Mouse (Mus musculus): Measurements from ENCODE around the gene Hsd17b11.
"Not testable (repeated sequence)": the region's sequence is repeated elsewhere in the genome, so short reads cannot be mapped to it uniquely, and the experiment has no call there.

Hsd17b11 gene

DNA sequence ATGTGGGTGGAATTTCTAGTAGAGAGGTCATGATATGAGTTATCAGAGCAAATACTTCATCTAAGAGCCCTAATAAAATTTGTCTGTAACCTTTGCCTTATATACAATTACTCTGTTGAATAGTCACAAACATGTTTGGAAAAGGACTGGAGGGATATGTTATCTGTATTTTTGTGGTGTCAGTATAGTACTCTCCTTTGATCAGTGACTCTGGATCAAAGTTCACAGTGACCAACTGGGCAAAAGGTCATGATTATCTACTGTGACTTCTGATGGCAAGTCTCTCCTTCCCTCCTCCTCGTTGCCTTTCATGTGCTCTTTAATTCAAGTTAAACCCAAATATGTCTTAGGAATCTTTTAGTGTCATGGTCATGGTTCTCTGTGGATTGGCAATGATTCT is 14.1 kb upstream of the Hsd17b11 start:
- no peak for DNase-seq (ENCODE audit: low spot score in 2 of 2)

DNA sequence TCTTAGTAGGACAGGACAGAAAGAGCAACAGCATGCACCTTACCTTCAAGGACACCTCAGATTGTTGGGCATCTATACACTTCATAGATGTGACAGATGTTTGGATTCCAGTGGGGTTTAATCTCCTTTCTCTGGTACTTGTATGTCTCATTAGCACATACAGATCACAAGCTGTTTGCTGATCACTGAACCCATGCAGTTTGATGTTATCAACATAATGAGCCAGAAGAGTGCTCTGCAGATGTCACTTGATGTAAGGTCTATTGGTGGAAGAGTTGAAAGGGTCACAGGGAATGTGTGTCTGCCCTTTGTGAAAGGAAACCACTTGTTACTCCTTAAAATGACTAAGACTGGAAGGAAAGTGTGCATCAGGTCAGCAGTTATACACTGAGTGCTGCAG is 13.3 kb upstream of the Hsd17b11 start:
- DNase-seq (ENCODE audit: low spot score in 2 of 2) = no peak

DNA sequence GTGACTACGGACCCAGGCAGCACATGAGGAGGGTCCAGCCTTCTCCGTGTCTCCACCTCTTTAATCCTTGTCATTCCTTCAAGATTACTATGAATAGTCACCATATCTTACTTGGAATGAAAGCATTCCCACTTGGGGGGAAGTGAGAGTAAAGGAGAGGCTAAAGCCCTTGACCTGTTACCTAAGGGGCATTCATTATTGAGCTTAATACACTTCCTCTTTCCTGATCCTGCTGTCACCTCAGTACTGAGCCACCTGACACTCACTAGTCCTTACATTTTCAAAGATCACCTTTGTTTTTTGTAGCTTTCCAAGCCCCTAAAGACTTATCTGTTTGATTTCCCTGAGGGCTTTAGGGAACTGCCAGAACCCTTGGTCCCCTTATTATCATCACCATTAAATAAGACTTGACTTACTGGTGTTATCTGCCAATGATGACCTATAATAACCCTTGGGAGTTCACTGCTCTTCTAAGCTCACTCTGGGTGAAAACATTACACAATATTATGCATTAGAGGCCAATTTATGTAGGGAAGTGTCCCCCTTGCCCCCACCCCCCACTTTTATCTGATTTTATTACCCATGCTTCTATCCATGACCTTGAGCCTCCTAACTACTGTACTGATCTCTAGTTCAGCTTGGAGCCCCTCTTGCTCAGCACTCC is 10.8 kb upstream of the Hsd17b11 start:
- DNase-seq (ENCODE audit: low spot score in 2 of 2) = no peak

DNA sequence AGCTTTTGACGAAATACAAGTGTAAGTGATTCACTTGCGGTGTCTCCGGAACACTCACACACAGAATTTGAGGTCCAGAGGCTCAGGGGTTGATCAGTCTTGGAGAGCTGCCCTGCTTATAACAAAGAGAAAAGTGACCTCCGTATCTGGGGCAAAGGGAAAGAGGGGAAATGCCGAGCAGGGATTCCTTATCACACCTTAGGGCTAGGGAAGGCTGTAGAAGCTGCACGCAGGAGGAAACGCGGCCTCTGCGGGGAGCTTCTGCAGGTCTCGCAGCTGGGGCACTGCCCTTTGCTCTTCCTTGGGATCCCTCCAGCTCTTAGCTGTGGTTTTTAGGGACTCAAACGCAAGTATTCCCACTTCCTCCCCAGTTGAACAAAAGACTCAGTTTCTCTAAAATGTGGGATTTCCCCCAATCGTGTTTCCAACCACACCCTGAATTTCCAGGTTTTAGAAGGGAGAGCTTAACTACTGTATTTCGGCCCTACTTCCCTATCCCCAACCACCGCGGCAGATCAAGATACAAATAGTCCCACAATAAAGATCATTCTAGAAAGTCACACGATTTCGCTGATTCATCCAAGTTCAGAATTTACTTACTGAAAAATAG is 3.6 kb upstream of the Hsd17b11 start:
- DNase-seq (ENCODE audit: low spot score in 2 of 2) = no peak

DNA sequence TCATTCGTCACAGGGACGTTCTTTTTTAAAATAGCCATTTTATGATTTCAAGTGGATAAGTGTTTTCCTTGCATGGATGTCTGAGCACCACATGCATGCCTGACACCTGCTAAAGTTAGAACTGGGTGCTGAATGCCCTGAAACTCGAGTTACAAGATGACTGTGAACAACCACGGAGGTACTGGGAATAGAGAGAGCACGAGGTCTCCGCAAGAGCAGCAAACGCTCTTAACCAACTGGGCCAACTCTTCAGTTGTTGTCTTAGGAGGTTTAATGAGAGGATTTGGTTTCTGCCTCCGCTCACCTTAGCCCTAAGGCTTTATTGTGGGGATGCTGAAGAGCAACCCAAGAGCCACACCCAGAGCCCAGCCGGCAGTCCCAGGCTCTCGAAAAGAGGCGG is 3.0 kb upstream of the Hsd17b11 start:
- no peak for DNase-seq (ENCODE audit: low spot score in 2 of 2)

DNA sequence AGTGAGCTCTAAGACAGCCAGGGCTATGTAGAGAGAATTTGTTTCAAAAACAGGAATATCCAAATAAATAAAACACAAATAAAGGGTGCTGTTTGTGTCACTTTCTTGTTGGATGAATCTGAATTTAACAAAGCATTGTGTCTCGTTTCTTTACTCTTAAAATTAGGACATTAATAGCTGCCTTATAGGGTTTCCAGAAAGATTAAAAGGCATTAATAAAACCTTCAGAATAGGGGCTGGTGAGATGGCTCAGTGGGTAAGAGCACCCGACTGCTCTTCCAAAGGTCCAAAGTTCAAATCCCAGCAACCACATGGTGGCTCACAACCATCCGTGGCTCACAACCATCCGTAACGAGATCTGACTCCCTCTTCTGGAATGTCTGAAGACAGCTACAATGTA is 2.5 kb upstream of the Hsd17b11 start:
- DNase-seq (ENCODE audit: low spot score in 2 of 2) = not testable (repeated sequence)

DNA sequence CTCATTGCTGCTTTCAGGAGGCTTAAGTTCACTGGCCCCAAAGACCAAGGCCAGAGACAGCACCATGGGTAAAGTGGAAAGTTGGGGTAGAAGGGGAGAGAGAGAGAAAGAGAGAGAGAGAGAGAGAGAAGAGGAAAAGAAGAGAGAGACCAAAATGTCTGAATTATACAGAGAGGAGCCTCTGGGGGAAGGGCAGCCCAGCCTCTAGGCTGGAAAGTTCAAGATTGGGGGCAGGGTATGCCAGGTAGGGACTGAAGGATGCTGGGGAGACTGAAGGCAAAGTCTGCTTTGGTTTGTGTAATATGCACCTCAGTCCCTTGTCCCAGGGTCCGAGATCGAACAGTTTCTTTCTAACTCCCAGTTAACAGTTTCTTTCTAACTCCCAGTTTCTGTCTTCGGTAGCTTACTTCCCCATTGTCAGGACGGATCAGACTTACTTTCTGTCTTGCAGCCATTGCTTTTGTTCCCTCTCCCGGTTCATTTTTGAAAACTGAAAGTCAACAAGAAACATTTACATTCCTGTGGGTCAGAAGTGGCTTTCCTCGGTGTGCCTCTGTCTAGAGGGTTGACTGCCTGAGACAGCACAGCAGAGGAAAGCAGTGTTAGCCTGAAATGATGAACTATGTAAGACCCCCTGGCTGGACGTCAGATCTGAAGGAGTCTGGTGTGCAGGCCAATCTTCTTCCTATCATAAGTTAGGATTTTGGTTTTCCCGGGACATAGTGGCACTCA is 1.7 kb upstream of the Hsd17b11 start:
- DNase-seq (ENCODE audit: low spot score in 2 of 2) = no peak

DNA sequence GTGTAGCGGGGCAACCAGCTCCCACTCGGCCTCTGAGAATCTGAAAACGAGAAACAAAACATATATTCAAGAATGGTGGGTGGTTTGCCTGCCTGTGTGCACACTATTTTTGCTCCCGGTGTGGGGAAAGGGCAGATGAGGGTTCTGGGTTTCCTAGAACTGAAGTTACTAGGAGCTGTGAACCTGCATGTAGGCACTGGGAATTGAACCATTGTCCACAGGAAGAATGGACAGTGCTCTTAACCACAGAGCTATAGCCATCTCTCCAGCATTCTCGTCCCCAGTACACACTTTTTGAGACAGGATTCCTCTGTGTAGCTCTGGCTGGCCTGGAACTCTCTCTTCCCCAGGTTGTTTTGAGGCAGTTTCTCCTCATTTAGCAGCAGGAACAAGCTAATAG is 839 bp upstream of the Hsd17b11 start:
- no peak for DNase-seq (ENCODE audit: low spot score in 2 of 2)

DNA sequence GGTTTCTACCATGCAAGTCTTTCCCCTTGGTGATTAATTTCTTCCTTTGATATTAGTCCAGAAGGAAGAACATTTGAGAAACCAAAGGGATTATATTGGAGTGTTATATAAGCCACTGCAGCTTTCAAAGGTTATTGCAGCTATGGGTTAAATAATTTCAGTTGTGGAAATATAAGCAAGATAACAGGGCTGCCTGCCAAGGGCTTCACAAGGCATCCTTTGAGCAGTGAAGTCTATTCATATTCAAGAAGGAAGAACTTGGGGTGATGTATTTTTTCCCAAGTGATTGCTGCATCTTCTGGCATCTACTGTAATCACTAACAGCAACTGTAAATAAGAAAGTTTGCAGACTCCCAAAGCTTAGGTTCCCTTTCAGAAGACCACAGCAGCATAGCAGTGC is 10.3 kb downstream of the Hsd17b11 start:
- DNase-seq (ENCODE audit: low spot score in 2 of 2) = no peak

DNA sequence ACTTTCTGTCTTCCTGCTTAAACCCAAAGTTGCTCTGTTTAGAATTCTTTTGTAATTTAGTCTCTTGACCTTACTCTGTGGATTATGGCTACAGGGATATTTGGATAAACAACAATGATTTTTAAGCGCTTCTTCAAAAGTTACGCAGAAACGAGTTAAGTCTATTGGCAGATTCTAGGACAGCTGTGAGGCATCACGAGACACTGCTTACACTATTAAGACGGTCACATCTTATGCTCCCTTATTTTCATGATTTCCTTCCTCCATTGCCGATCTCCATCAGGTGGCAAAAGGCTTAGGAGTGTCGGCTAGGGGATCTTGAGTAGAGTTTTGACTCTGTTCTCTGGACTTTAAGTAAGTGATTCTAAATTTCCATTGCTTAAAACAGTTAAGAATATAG is 11.5 kb downstream of the Hsd17b11 start:
- DNase-seq (ENCODE audit: low spot score in 2 of 2) = no peak

DNA sequence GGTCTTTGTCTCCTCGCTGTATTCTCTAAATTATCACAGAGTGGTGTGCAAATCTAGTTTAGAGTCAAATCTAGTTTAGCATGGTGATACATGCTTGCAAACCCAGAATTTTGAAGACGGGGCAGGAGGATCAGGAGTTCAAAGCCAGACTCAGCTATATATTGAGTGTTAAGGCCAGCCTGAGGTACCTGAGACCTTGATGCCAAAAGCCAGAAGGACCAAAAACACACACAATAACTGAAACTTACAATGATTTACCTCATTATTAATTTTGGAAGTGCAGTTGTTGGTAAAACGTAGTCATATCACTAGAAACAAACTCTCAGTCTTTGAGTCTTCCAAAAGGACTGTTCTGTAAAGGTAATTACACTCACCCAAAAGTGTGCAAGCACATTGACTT is 12.3 kb downstream of the Hsd17b11 start:
- no peak for DNase-seq (ENCODE audit: low spot score in 2 of 2)

DNA sequence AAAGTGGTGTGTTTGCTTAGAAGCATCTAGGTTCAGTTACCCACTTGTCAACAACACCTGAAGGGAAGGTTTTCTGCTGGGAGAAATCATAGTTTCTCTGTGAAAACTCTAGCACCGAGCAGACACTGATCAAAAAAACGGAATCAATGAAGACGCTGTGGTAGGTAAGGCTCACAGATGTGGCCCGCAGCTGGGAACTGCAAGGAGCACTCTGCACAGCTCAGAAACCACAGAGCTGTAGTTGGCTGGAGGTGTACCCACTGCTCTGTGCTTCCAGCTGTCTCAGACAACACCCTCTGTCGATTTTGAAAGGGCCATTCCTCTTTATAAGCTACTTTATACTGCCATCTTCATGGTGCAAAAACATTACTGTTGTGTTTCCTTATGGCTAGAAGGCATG is 13.9 kb downstream of the Hsd17b11 start:
- DNase-seq (ENCODE audit: low spot score in 2 of 2) = no peak

DNA sequence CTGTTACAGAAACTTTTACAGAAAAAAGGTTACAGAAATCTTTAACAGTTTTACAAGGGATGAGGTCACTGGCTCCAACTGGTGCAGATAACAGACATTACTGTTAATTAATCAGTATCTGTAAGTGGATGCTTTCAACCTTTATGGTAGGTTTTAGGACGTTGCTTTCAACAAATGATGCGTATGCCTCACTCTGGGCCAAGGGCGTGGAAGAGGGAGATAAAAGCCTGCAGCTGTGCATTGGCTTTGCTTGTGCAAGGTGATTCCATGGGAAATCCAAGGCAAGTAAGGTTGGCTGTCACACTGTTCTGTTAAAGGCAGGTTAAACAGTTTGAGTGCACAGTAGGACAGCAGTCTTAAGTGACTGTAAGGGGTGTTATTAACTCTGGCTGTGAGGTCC is 14.9 kb downstream of the Hsd17b11 start:
- DNase-seq (ENCODE audit: low spot score in 2 of 2) = no peak

DNA sequence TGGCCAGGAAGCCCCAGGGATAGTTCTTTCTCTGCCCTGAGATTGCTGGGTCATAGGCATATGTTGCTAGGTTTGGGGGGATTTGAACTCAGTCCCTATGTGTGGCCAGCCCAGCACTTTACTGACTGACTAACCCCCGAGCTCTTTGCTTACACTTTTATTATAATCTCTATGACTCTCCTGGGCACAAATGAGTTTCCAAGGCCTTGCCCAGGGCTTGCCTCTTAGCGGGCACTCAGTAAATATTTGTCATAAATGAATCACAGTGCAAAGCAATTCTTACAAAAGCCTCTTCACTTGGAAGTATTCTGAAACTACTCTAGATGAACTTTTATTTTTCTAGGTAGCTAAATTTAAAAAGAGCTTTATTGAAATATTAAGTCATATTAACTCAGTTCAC is 17.8 kb downstream of the Hsd17b11 start:
- no peak for DNase-seq (ENCODE audit: low spot score in 2 of 2)

DNA sequence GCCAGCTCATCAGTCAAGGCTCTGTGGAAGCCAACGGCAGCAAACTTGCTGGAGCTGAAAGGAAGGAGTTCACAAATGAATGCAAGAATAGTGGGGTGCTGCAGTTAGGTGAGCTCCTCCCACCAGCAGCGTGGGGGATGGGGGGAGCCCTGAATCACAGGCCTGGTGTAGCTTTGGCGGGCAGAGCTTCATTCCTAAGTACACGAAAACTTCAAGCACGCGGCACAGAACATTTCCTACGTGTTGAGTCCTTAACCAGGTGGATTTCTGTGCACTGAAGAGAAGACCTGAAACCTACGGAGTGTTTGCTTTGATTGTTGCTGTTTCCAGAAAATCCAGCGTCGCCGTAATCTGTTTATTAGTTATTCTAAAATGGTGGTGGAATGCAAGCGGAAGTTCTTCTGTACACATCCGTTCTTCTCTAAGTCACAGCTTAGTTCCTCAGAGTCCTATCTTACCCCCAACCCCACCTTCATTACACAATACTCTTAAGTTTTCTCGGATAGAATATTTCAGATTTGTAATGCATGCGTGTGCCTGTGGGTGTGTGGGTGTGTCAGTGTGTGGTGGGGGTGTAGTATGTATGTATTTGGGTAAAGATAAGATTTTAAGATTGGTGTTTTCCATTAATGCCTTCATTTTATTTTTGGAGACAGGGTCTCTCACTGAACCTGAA is 18.3 kb downstream of the Hsd17b11 start:
- no peak for DNase-seq (ENCODE audit: low spot score in 2 of 2)

DNA sequence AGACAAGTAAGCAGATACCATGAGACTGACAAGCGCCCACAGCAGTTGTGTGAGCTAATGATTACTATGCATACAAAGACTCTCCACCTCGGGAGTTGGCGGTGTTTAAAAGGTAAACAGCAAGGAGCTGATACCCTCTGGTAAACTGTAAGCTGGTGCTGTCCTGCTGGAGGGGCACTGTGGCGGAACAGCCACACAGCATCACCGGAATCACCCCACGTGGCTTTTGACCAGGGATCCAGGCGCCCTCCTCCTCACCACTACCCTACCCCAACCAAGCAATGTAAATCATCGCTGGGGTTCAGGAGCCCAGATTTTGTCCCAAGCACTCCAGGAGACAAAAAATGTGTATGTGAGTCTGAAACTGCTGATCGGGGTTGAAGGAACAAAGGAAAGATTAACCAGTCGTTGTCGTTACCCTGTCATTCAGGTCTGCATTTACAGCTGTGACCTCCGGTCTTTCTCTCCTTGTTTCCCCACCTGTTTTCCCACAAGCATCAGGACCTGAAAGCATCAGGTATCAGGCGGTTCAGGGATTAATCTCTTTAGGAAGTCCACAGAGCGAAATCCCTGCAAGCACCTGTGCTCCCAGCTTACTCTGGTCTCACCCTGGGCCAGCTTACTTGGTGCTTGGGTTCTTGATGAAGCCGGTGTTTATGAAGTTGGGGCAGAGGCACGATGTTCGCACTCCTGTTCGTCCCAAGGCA is 19.0 kb downstream of the Hsd17b11 start:
- no peak for DNase-seq (ENCODE audit: low spot score in 2 of 2)

DNA sequence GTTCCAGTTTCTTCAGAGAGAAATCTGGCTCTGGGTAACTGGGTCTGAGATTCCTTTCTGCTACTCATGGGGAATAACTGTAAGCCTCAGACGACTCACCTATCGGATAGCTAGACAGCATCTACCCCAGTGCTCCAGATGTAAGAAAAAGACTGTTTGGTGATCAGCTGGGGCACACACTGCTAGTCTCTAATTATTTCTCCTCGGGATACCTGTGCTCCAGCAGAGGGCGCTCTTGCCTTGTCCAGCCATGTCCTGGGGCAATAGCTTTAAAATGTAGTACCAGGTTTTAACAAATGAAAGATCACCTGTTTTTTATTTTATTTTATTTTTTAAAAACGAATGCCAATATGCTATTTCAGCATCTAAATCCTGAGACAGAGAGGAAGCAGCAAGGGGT is 22.0 kb downstream of the Hsd17b11 start:
- DNase-seq (ENCODE audit: low spot score in 2 of 2) = peak; percentile 69 to 73

DNA sequence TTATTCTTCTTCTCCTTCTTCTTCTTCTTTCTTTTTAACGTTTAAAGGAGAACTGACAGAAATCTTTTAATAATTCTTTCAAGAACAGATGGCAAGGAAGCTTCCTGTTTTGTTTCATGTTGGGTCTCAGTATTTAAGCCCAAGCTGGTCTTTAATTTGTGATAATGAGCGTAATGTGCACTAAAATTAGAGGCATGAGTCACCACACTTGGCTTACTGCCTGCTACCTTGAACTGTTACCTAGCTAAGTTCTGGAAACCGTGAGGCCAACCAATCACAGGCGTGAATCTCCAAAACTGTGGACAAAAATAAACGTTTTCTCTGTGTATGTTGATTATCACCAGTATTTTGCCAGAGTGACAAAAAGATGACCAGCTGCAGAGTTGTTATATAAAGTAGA is 23.0 kb downstream of the Hsd17b11 start:
- DNase-seq (ENCODE audit: low spot score in 2 of 2) = no peak

DNA sequence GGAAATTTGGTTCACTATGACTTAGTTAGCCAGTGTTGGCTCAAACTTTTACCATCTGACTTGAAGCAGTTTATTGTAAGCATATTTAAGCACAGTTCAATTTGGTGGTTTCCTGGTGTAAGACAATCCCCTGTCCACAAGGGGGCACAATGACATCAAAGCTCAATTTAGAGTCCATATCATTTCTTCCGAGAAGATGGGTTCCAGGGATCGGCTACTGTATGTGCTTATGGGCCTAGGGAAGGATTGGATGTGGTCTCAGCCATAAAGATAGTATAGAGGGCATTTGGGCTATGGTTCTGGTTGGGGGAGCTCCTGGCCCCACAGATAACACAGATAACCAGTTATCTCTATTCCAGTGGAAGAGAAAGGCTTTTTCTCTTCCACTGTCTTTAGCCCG is 26.5 kb downstream of the Hsd17b11 start:
- DNase-seq (ENCODE audit: low spot score in 2 of 2) = no peak

DNA sequence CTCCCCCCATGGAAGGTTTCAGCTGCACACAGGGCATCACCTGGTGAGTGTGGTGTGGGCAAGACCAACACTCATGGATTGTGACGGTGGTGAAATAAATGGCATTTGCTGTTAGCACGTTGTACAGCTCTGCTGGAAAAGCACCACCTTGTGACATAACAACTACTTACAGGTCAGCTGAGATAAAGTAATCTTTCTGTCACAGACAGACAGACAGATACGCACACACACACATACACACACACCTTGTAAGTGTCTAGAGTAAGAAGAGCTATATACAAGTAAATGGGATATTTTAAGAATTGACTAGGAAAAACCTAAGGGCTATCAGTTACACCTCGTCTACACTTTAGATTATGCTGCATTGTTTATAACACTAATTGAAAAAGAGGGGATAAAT is 27.1 kb downstream of the Hsd17b11 start:
- DNase-seq (ENCODE audit: low spot score in 2 of 2) = no peak

DNA sequence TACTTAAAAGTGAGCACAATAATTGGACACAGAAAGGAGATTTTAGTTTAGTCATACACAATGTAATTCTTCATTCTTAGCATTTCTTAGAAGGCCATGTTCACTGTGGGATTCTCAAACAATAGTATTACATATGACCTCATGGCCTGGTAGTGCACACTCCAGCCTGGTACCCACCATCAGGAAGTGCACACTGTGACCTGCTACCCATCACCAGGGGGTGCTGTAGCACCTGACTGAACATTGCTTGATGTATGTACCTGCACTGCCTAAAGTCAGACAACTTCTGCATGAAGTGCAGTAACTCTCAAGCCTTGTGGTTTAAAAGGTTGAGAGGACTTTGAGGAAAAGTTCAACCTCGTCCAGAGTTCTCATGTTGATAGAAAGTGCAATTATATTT is 28.1 kb downstream of the Hsd17b11 start:
- DNase-seq (ENCODE audit: low spot score in 2 of 2) = no peak

DNA sequence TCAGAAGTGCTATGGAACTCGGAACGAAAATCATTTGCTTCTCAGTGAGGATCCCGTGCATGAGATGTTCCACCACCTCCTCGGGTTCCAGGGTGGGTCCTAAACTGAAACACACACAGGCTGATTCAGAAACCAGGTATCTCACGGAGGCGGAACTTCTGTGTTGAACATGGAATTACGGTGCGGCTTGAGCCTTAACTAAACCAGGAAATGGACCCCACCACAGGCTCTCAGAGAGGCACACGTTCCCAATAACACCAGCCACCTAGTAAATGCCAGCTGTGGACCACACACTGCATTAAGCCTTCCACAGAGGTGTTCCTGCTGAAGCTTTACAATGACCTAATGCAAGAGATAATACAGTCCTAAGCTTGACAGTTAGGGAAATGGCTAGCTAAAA is 28.9 kb downstream of the Hsd17b11 start:
- no peak for DNase-seq (ENCODE audit: low spot score in 2 of 2)

Data from urinary bladder, adult 18-20 months (tissue).